Mouse (Mus musculus) CD4-positive, CD25-positive, alpha-beta regulatory T cell, adult 9 weeks (primary cell): ENCODE measurements around the gene Vamp4. TPM values are rescaled to one million over a fixed set of nuclear protein-coding genes. Genes with fewer than 3 reads are reported as not detected.

Experiments
- polyA plus RNA-seq: library from polyadenylated mRNA; unstranded; fragments of 100-300 nt; shearing (Covaris generic); gene quantifications from one replicate; pipeline ENCODE4 v1.2.1, GENCODE M21; 2017

The Vamp4 gene
- polyA plus RNA-seq: 99.6 TPM

GRCm38 (mm10) chr1:162570260-162570748, at the start of gene Vamp4:
Gene Vamp4, plus strand, starts transcription at chr1:162570515.

DNA sequence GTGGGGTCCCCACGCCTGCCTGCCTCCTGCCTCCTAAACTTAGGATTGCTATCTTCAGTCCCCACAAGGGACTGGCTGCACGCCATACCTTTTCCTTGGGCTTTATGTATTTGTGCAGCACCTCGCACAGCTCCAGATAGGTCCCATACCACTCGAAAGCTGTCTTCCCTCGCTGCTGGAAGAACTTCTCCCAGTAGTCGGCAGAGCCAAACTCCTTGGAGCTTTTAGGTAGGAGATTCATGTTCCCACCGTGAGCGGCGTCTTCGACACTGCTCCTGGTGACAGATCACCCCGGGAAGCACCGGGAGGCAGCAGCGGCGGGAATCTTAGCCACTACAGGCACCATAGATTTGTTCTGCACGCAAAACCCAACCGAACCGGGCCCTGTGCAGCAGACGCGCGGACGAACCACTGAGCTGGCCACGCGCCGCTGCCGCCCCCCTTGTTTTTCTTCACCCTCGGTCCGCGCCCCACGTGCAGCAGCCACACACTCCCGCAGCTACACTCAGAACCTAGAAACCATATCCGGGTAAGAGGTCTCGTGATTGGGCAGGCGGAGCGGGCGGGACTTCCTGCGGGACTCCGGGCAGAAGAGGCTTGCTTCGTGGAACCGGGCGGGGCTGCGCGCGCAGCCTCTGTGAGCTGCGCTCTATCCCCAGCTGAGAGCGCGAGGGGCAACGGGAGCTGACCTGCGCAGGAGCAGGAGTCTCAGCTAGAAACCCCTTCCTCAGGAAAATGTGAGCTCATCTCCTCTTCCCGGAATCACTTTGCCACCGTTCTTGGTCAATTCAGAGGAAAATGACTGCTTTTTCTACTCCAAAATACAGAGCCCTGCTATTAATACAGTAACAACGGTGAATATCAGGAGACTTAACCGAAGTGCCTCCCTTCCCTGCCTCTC, 22.0 kb upstream of the Vamp4 start, which contains the start of gene Mettl13:
Gene Mettl13, minus strand, starts transcription at position 536 of the 901 bp plus-strand sequence.

DNA sequence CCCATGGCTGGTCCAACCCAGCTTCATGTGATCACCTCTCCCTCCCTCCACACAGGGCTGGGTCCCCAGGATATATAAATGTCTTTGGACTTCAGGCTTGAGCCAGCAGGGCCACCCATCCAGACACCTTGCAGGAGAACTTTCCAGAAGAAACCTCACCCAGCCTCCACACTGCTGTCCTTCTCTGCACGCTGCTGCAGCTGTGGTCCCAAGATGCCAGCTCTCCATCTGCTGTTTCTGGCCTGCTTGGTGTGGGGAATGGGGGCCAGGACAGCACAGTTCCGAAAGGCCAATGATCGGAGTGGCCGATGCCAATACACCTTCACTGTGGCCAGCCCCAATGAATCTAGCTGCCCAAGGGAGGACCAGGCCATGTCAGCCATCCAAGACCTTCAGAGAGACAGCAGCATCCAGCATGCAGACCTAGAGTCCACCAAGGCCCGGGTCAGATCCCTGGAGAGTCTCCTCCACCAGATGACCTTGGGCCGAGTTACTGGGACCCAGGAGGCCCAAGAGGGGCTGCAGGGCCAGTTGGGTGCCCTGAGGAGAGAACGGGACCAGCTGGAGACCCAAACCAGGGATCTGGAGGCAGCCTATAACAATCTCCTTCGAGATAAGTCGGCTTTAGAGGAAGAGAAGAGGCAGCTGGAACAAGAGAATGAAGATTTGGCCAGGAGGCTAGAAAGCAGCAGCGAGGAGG, 68.9 kb downstream of the Vamp4 start, which contains the start of gene Myoc:
Gene Myoc, plus strand, starts transcription at position 105 of the 700 bp plus-strand sequence.

Other genes starting within 250 kb of the Vamp4 start
- 0.93 TPM for gene Dnm3, start 92.5 kb upstream of the Vamp4 start, polyA plus RNA-seq
- gene Mettl13, start 22.0 kb upstream of the Vamp4 start, polyA plus RNA-seq: 28.6 TPM
- not detected for gene Myoc, start 68.6 kb downstream of the Vamp4 start, polyA plus RNA-seq
- not detected for gene Myocos, start 87.7 kb downstream of the Vamp4 start, polyA plus RNA-seq
- gene Prrc2c, start 170.0 kb downstream of the Vamp4 start, polyA plus RNA-seq: 321 TPM
- gene Fmo4, start 243.5 kb downstream of the Vamp4 start, polyA plus RNA-seq: not detected